Mouse (Mus musculus) CD4-positive, CD25-positive, alpha-beta regulatory T cell, adult 2 months (primary cell): ENCODE measurements around the gene Capn7.

Experiments used
- DNase-seq: peaks from one replicate; pipeline ENCODE4 v3.0.0-alpha.2; 2012; ENCODE audit warnings: low read depth, low spot score

Capn7 gene

GRCm38 (mm10) chr14:31395629-31396199 is 59.3 kb downstream of the Capn7 start:
- no peak for DNase-seq

- DNase-seq, result no peak
Measured at GRCm38 (mm10) chr14:31396428-31396827, 60.0 kb downstream of the Capn7 start.

- no peak for DNase-seq
Measured at GRCm38 (mm10) chr14:31397353-31397752, 60.9 kb downstream of the Capn7 start.

DNA sequence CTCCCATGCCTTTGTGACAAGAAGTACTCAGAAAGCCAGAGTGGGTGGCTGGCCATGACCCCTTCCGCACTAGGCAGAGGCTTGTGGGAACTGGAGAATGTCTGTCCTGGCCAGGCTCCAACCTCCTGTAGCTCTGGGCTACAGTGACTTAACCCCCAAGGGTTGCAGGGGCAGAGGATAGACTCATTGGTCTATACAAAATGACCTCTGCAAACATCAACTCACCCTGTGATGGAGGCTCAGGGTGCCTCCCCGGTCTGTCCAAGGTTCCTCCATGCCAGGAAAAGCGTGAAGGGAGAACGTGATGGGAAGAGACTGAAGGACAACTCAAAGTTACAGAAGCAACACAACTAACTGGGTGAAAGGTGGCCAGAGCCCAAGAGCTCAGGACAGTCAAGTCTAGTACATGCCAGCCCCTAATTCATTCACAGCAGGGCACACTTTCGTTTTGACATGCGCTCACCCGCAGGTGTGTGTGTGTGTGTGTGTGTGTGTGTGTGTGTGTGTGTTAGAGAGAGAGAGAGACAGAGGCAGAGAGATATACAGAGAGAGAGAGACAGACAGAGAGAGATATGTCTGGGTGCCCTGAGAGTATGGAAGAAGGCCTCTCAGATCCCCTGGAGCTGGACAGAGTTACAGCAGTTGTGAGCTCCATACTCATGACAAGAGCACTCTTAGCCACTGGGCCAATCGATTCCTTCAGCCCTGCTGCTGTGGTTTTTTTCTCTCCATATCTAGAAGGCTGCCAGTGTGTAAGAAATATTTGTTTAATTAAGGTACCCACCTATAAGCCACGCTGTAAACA is 61.6 kb downstream of the Capn7 start:
- peak; percentile 54 for DNase-seq

DNA sequence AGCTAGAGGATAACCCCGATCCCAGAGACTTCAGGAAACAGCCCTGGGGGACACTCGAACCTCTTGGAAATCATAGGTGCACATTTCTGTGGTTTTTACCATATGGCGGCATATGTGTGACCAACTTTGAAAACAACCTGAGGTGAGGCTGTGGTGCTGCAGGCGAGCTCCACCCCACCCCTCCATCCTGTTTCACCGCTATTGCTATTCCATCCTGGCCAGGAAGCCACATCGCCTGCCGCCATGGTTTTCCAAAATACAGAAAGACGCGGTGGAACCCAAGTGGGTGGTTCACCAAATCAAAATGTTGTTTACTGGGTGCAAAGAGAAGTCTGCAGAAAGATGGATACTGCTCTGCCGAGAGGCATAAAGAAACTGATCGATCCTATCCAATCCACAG is 62.4 kb downstream of the Capn7 start:
- peak; percentile 68 for DNase-seq

DNA sequence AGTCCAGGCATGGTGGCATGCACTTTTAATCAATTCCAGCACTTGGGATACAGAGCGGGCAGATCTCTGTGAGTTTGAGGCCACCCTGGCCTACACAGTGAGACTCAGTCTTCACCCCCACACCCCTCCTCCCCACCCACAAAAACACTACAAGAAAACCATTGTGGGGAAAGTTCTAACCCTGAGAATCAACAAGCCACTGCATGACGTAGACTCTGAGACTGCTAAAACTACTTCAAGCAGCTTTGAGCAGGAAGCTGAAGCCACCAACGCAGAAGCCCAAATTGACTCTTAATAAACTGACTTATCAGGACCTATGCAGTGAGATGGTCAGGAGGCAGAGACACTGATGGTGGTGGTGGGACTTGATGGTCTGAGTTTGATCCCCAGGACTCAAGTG is 62.8 kb downstream of the Capn7 start:
- DNase-seq, result peak; percentile 90

DNA sequence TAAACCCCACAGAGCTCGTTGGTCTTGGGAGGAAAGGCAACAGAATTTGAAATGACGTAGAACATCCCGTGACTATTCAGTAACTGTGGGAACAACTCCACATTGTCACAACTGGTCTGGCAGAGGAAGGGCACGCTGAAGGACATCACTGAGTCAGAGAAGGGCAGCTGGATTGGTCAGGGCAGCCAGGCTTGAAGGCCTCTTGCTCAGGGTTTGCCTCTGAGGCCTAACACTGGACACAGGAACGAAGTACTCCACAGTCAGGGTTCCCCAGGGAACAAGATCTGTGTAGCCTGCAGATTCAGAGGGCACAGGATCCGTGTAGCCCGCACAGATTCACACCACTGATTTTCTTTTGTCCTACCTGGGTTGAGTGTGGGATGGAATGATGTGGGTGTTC is 63.8 kb downstream of the Capn7 start:
- DNase-seq, result no peak

DNA sequence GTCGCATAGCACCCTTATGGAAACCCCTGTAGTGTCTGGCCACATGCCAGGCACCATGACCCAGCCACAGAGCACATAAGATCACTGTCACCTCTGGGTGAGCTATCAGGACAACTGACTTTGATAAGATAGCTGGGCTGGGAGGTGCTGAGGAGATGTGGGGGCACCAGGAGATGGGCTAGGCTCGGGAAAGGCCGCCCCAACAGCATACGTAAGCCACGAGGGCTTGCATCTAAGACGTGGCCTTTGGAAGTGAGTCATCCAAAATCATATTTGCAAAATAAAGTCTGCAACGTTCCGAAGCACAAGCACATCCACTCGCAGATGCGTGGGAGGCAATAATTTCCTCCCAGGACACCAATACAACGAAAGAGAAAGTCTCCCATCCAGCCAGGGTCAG is 64.5 kb downstream of the Capn7 start:
- peak; percentile 61 for DNase-seq

GRCm38 (mm10) chr14:31401918-31402427 is 65.5 kb downstream of the Capn7 start:
- no peak for DNase-seq

DNA sequence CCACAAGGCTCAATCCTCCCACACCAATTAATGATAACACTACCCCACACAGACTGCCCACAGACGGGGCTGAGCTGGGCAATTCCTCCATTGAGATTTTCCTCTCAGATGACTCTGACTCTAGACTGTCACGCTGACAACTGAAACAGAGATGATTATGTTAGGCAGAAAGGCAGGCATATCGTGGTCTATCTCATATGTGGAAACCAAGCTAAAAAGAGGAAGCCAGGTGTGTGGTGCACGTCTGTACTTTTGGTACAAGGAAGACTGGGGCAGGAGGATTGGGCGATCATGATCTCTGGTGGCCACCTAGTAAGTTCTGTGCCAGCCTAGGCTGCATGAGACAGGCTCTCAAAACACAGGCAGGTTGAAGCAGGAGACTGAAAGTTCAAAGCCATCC is 66.3 kb downstream of the Capn7 start:
- DNase-seq, result peak; percentile 29

DNA sequence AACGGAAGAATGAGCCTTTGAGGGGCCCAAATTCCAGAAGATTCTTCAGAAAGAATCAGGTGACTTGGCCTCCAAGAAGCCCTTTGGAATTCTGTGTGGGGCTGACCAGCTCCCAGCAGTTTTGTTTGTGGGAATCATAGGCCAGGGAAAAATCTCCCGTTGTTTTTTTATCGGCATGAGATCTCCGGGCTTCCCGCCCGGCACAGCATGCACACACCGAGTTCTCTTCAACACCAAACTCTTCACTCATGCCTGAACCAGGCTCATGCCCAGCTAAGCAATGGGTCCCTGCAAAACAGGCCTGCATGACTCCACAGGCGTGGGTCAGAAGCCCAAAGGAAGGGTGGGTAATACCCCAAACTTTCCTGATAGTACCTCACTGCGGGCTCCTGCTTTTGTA is 67.1 kb downstream of the Capn7 start:
- DNase-seq, result no peak

DNA sequence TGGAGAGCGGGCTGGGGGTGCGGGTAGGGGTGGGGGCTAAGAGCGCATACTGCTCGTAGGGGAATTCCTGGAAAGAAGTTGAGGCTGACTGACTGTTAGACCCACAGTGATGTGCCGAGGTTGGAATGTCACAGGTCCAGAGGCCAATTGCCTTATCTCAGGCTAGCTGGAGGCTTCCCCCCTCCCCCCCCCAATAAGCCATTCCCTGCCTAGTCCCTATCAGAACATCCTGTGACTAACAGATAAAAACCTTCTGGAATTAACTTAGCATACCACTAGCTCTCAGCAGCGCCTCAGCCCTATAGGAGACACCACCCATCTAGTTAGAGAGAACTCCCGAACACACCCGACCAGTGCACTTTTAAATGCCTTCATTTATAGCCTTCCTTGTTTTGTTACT is 67.6 kb downstream of the Capn7 start:
- no peak for DNase-seq

DNA sequence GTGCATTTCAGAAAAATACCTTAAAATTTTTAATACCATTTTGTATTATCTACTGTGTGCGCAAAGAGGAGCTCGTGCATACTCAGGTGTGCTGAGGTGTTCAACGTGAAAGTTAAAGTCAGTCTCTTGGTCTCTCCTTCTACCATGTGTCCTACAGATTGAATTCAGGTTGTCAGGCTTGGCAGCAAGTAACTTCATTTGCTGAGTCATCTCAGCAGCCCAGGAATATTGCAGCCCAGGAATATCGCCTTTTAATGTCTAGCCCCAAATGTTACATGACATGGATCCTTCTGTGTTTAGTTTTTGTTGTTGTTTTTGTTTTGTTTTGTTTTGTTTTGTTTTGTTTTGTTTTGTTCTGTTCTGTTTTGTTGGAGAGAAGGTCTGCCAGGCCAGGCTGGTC is 68.2 kb downstream of the Capn7 start:
- DNase-seq, result no peak

GRCm38 (mm10) chr14:31405652-31406051 is 69.2 kb downstream of the Capn7 start:
- no peak for DNase-seq

- DNase-seq, result no peak
Measured at GRCm38 (mm10) chr14:31406154-31406810, 69.8 kb downstream of the Capn7 start.

- DNase-seq, result no peak
Measured at GRCm38 (mm10) chr14:31407208-31407607, 70.8 kb downstream of the Capn7 start.

- DNase-seq, result no peak
Measured at GRCm38 (mm10) chr14:31407911-31408604, 71.6 kb downstream of the Capn7 start.

GRCm38 (mm10) chr14:31408666-31409065 is 72.2 kb downstream of the Capn7 start:
- DNase-seq, result no peak

DNA sequence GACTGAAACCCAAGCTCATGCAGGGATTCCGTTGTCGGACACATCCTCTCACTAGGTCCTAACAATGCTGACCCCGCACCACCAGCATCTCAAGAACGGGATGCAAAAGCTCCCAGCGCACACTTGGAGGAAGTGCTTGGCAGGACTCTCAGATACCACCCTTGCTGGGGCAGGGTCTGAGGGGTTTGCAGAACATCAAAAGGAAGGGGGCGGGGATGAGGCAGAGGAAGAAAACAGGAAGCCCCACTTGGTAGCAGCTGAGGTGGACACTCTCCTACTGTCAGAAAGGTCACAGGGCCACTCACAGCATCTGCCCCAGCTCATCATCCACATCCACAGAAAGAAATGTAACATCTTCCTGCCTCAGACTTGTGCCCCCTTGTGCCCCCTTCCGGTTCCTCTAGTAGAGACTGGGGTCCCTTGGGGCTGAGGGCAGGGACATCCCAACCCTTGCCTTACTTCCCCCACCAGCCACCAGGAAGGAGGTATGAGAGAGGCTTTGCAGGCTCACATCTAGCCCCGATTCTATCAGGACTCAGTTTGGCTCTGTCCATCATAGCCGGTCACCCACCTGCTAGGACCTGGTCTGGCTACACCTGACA is 73.8 kb downstream of the Capn7 start:
- no peak for DNase-seq

DNA sequence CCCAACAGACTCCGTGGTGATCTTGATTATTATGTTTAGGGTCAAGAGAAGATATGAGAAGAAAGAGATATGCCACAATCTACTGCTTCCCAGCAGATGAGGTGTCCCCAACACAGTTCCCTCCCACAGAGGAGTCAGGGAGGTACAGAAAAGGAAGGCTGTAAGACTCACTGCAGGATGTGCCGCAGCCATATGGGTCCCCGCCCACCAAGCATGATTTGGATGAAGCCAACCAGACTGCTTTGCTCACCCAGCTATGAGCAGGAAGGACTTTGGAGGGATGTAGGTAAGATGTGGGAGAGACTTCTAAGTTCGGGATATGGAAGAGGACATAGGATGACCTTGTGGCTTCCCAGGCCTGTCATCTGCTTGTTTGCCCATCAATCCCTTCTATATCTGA is 74.3 kb downstream of the Capn7 start:
- no peak for DNase-seq

DNA sequence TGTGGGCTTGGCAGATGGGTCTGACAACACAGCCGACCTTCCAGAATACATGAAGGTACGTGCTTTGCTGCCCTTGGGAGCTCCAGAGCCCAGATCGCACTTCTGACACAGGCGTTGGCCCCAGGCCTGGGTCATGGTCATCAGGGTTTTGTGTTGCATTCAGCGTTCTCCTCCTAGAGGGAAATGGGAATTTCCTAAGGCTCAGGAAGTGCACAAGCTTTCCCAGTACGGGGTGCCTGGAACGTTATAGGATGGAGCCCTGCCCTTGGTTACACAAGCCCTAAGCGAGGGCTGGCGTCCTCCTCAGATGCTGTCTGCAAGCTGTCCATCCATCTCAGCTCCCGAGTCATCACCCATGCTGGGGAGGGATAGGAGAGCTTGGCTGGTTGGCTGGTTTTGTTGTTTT is 76.2 kb downstream of the Capn7 start:
- no peak for DNase-seq
